Mouse (Mus musculus) mouse embryonic stem cell (cell line): ENCODE data around the gene Uvssa.

Experiments used
- in situ Hi-C, 2 experiments: fragments of 300-500 bp; cut with MboI; formaldehyde crosslinking; loops; 1 replicate in 1 of 2; 3 replicates in 1 of 2; pipeline ENCODE4 v1.14.3; 2019 to 2020; ENCODE audit warnings: low sequenced_read_pairs in 2 of 2, low pct_unique_long_range_greater_than_20kb in 1 of 2, mixed read lengths in 1 of 2; ENCODE audit not compliant: unreplicated experiment in 1 of 2

Uvssa gene

DNA sequence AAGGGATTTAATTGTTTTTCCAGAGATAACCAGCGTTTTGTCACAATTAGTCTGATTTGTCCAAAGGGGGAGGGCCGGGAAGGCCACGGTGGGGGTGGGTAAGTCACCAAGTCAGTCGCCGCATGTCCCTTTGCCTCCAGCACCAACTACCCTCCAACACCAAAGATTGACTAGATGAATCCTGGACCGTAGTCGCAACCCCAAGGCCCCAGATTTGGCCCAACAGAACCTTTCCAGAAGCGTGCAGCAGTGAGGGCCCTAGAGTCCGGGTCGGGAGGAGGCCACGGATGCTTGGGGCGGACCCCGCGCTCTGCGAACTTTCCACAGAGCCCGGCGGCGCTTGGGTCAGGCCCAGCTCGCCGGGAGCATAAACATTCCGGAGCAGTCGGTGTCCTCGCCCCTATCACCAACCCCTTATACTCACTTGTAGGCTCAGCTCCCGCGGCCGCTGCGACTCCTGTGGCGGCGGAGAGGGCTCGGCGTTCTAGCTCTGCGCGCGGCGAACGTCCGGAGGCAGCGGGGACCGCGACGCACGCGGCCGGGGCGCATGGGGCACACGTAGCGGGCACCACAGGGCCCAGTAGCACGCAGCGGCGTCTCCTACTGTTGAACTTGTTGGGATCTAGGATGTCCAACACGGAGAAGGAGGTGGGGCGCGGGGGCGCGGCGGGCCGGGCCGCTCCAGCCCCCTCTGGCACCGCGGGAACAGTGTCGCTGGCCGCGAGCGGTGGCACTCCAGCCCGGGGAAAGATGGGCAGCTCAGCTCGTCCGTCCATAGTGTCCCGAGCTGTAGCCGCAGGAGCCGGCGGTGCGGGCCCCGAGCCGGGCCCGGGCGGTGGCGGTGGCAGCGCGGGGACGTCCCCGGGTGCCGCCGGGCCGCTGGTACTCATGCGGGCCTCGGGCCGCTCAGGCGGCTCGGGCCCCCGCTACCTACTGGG is 55.1 kb downstream of the Uvssa start, which contains the start of gene Nkx1-1:
Nkx1-1 (minus strand) TSS at position 776 of the 938 bp plus-strand sequence.
- in situ Hi-C loops = loop anchor here in 1 of 2 experiments (25.0 kb wide), 2 partner anchors 304 to 1954 kb away; partner anchors contain the start of gene Hmx1

GRCm38 (mm10) chr5:33434141-33434780 is 55.9 kb downstream of the Uvssa start:
- in situ Hi-C loops = loop anchor here in 1 of 2 experiments (25.0 kb wide), 2 partner anchors 303 to 1953 kb away; partner anchors contain the start of gene Hmx1

DNA sequence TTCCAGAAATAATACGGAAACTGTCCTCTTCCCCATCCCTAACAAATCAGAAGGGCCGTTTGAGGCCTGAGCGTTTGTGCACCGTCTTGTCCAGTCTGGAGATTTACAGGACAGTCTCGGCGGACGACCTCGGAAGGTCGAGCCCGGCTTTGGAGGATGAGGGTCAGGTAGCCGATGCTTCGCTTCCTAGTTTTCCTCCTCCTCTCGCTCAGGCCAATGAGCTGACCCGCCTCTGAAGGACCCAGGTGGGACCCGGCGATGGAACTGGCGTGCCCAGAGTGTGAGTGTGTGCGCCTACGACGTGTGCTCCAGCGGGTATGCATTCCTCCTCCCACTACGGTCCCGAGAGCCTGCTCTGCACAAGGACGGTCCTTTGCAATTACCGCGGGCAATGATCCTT is 56.8 kb downstream of the Uvssa start:
- in situ Hi-C loops = loop anchor here in 1 of 2 experiments (25.0 kb wide), 2 partner anchors 302 to 1952 kb away; partner anchors contain the start of gene Hmx1

DNA sequence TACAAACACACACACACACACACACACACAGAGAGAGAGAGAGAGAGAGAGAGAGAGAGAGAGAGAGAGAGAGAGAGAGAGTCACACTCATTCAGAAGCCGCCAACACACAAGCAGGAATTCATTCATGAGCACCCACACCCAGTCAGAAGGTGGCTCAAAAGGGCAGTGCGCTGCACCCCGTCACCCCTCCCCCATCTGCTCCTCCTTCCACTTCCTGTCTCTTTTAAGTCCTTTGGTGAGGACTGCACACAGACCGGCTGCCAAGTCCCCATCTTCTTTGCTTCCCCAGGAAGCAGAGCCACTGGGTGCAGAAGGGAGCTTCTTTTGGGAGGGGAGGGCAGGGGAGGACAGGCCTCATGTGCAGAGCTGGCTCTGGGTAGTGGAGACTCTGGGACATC is 57.6 kb downstream of the Uvssa start:
- in situ Hi-C loops = loop anchor here in 1 of 2 experiments (25.0 kb wide), 2 partner anchors 301 to 1951 kb away; partner anchors contain the start of gene Hmx1

DNA sequence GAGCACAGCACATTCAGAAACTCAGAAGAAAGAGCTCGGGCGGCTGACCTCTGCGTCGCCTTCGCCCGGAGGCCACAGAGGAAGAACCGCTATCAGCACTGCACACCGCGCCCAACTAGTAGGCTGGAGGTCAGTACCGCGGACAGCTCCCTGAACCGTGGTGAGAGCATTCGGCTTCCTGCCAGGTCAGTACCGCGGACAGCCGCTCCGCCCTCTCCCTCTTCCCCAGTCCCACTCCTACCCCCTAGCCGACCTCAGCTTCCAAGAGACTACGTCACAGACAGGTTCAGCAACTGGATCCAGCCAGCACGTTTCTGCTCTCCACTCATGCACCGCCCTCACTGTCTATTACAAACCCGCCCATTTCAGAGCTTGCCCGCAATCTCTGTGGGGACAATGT is 59.9 kb downstream of the Uvssa start:
- in situ Hi-C loops = loop anchor here in 1 of 2 experiments (25.0 kb wide), 2 partner anchors 299 to 1949 kb away; partner anchors contain the start of gene Hmx1

DNA sequence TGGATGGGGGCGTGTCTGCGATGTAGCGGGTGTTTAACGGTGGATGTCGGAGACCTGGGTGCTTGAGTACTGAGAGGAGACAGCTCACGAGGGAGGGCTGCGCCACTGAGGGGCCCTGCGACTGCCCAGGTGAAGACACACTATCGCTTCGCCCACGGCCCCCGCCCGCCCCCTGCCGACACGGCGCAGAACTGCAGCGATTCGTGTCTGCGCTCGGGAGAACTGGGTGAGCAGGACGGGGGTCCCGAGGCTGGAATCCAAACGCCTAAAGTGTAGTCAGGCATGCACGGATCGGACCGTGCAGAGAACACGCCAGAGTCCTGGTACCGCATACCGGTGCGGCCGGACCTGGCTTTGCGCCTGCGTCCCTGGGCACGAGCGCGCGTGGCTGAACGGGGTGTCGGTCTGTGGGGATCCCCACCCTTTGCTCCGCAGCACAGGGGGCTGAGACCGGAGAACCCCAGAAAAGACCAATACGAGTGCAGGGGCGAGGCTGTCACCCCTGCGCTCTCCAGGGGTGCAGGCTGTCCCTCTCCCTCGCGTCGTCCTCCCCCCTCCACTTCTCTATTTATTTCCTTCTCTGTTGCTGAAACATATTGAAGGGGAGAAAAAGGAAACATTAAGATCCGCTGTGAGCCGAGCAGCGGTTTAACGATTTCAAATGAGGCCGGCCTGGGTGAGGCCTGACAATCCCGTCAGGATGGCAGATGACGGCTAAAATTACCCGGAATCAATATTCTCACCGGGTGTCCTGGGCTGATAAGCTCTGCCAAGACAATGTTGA is 64.8 kb downstream of the Uvssa start:
- in situ Hi-C loops = loop anchor here in 1 of 2 experiments (25.0 kb wide), 2 partner anchors 294 to 1944 kb away; partner anchors contain the start of gene Hmx1

DNA sequence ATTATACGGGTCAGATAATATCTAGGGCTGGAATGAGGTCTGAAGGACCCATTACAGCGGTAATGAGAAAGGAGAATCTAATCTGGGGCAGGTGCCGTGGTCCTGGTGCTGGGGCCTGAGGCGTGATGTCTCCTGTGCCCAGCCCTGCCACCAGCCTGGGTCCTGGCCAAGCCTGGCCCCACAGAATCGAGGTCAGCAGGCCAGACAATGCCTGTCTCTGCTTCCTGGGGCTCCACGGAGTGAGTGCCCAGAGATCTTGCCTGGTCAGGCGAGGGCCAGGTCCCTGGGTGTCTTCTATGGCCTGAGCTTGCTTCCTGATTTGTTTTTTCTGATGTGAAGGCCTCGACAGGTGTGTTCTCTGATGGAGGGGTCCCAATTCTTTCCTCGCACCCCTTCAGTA is 65.4 kb downstream of the Uvssa start:
- in situ Hi-C loops = loop anchor here in 1 of 2 experiments (25.0 kb wide), 2 partner anchors 294 to 1944 kb away; partner anchors contain the start of gene Hmx1

GRCm38 (mm10) chr5:33455737-33456136 is 77.4 kb downstream of the Uvssa start:
- in situ Hi-C loops = no loop called here

DNA sequence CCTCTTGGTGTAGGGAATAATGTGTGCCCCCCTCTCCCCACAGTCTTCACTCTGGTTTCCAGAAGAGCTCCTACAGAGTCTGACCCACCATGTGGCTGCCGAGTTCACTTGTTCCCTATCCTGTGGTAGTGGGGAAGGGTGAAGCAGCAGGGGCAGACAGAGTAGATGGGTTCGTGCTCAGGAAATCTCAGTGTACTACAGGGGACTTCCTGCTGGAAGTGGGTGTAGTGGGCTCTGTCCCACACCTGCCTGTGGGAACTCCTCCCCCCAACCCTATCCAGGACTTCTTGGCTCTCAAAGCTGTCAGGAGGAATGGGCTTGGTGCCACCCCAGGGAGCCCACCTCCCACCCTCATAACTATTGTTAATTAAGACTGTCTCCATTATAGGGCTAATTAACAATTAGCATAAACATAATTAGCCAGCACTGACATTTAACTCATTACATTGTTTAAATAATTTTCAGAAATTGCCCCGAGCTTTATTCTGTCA is 79.8 kb downstream of the Uvssa start:
- in situ Hi-C loops = no loop called here

GRCm38 (mm10) chr5:33459111-33459510 is 80.8 kb downstream of the Uvssa start:
- in situ Hi-C loops = no loop called here

GRCm38 (mm10) chr5:33464390-33464789 is 86.0 kb downstream of the Uvssa start:
- in situ Hi-C loops = no loop called here

- in situ Hi-C loops = no loop called here
Measured at GRCm38 (mm10) chr5:33465464-33465863, 87.1 kb downstream of the Uvssa start.
